Mouse (Mus musculus): ENCODE measurements around the gene Agbl4.

Gene Agbl4

DNA sequence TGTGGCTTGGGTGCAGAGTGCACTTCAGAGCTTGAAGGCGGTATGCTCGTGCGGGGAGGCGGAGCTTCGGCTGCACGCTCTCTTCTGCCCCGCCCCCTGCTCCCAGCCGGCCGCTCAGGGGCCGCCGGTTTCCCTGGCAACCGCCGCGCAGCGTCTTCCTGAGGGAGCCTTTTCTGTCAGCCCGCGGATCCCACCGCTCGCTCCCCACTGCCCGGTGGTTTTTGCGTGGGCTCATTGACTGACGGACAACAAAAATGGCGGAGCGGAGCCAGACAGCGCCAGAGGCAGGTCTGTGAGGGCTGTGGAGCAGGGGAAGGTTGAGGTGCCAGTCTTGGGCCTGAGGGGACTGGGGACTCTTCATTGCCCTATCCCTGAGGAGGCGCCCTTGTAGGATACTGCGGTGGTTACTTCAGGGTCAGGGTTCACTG lies at the start of gene Agbl4:
Gene Agbl4 (plus strand): TSS at position 44 of the 428 bp plus-strand sequence.
- DNase-seq (ENCODE audit: low spot score in 2 of 2), result peak; percentile 16 to 76

DNA sequence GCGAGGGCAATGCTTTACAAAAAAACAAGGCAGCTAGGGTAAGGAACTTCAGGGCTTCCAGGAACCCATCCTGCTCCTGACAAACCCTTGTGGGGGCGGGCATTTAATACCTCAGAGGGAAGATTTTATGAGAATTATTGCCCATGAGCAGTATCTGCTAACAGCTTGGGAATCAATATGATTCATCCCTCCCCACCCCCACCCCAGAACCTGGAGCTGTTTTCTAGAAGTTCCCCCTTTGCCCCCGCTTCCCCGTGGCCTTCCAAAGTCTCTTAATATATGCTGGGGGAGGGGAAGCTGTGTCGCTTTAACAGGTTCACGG lies 46.6 kb upstream of the Agbl4 start:
- DNase-seq (ENCODE audit: low spot score in 2 of 2), result no peak

DNA sequence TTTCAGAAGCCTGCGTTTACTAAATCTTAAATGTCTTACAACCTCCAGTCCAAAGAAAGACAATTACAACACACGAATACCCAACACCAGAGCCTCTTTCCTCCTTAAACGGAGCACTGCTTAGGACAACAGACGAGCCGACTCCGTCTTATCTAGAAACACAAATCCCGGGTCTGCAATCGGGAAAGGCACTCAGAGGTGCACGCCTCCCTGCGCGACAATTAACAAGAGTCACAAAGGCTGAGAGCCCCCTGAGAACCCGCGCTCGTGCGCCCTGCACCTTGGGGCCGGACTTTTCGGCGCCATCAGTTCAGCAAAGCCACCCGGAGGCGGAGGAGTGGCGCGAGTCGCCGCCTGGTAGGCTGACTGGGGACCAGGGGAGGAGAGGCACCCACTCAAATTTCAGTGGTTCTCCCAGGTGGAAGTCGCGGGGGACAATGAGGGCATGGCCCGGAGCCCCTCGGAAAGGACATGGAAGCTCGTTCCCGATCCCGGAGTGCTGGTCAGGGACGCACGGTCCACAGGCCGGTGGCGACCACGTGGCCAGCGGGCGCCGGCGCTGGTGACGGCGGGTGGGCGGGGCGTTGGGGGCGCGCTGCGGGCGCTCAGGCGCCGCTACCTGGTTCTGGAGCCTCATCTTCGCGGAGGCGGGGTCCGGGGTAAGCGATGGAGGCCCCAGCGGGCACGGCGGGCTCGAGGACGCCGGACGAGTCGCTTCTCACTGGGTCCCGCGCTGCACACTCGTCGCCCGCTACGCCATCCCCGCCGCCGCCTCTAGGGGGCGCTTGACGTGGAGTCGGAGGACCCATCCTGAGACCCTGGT lies 46.1 kb upstream of the Agbl4 start, which contains the start of gene Elavl4:
Gene Elavl4 (minus strand): TSS at position 732 of the 823 bp plus-strand sequence.
- peak in 1 of 2 experiments; percentile 69 for DNase-seq (ENCODE audit: low spot score in 2 of 2)

DNA sequence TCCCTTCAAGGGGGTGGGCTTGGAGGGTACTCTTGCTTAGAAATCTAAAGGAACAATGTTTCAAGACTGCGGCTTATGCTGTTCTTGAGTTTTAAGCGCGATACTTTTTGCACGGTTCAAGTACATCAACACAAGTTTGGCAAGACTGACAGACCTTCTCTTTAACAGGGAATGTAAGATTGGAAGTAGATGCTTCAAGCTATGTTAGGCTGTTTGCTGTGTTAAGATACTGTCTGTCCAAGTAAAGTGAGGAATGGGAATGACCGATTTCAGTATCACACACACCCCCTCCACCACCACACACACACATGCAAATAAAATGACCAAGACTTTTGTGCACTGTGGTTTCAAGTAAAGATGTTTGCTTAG lies 45.5 kb upstream of the Agbl4 start:
- no peak for DNase-seq (ENCODE audit: low spot score in 2 of 2)

- DNase-seq (ENCODE audit: low spot score in 2 of 2), result no peak
Observed at GRCm38 (mm10) chr4:110360568-110360967, 36.9 kb upstream of the Agbl4 start.

DNA sequence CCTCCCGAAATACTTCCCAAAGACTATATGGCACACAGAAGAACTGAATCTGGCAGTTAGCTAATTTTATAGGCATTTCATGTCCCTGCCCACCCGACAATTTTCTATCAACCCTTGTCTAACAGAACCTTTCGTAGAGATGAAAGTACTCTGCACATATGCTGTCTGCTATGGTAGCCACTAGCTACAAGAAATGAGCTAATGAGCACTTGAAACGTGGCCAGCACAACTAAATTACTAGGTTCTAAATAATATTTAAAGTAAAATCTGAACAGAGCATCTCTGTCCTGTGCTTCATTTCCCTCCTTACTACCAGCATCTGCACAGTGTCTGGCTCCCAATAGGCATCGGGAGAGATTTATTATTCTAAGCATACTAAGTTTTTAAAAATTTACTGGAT lies 1.2 kb upstream of the Agbl4 start:
- no peak for DNase-seq (ENCODE audit: low spot score in 2 of 2)

- DNase-seq (ENCODE audit: low spot score in 2 of 2), result no peak
Observed at GRCm38 (mm10) chr4:110420306-110420705, 22.8 kb downstream of the Agbl4 start.

- DNase-seq (ENCODE audit: low spot score in 2 of 2), result no peak
Observed at GRCm38 (mm10) chr4:110427653-110428052, 30.2 kb downstream of the Agbl4 start.

- DNase-seq (ENCODE audit: low spot score in 2 of 2), result peak in 1 of 2 experiments; percentile 2
Observed at GRCm38 (mm10) chr4:110494371-110494770, 96.9 kb downstream of the Agbl4 start.

GRCm38 (mm10) chr4:110529804-110530203 lies 132.3 kb downstream of the Agbl4 start:
- peak in 1 of 2 experiments; percentile 26 for DNase-seq (ENCODE audit: low spot score in 2 of 2)

DNA sequence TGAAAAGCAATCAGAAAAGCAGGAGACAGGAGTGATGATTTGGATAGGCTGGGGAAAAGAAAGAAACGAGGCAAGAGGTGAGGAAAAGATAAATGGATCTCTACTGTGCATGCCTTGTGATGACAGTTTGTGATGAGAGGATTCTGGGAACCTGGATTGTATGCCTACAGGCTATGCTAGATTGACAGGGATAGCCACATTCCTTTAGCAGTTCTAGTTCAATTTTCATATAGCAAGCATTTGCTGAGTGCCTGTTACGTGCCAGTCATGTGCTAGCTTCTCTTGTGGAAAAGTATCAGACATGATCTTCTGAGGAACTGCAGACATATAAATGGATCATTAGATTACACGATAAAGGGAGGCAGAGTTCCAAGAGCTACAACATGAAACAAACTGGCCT lies 151.8 kb downstream of the Agbl4 start:
- no peak for DNase-seq (ENCODE audit: low spot score in 2 of 2)

GRCm38 (mm10) chr4:110597726-110598283 lies 200.3 kb downstream of the Agbl4 start:
- DNase-seq (ENCODE audit: low spot score in 2 of 2), result no peak

DNA sequence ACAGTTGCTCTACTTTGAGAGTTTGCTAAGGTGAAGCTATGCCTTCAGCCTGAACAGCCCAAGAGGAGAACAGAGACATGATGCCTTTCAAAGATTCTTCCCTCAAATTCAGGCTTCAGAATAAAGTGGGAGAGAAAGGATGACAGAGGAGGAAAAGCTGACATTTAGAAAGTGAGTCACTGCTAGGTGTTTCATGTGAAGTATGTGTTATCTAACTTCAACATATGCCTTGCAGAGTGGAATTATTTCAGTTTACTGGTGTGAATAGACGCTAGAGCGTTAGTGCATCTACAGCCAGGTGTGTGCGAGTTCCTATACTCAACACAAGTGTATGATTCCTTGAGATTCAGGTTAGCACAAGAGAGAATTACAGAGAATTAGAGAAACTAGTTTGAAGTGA lies 244.0 kb downstream of the Agbl4 start:
- DNase-seq (ENCODE audit: low spot score in 2 of 2), result no peak

DNA sequence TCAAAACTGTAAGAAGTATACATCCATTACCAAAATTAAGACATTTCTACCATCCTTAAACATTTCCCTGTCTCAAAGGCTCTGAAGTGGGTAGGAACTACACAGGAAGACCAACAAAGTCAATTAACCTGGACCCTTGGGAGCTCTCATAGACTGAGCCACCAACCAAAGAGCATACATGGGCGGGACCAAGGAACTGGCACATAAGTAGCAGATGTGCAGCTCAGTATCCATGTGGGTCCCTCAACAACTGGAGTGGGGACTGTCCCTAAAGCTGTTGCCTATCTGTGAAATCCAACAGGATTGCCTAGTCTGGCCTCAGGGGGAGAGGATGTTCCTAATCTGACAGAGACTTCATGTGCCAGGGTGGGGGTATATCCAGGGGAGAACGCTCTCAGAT lies 265.5 kb downstream of the Agbl4 start:
- no peak for DNase-seq (ENCODE audit: low spot score in 2 of 2)

DNA sequence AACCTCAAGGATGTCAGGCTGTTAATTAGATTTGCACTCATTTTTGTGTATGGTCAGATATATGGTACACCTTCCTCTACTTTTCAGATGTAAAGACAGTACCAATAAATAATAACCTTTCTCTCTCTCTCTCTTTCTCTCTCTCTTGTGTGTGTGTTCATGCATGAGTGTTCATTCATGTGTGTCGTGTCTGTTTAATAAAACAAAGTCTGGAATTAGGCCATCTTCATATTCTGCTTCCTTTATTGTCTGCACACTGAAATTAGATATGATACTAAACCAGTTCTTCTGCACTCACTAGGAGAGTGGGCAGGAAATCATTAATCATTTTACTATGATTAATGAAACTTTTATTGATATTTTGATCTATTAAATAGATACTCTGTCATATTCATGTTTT lies 276.7 kb downstream of the Agbl4 start:
- DNase-seq (ENCODE audit: low spot score in 2 of 2), result no peak

GRCm38 (mm10) chr4:110735141-110735540 lies 337.7 kb downstream of the Agbl4 start:
- DNase-seq (ENCODE audit: low spot score in 2 of 2), result no peak

DNA sequence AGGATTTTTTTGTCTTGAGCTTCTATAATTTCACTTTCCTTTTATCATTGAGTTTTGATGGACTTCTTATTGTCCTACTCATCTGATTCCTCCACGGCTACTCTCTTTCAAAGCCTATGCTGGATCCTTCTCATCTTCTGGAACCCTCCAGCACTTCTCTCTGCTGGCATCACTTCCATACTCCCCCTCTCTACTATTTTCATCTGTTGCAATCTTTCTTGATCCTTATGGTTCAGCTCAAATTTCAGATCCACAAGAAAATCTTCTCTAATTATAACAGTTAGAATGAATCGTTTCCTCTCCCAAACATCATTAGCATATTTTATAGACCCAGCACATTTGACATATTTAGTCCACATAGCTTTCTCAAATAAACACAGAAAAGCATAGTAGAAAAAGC lies 360.5 kb downstream of the Agbl4 start:
- DNase-seq (ENCODE audit: low spot score in 2 of 2), result peak; percentile 27 to 37

- peak; percentile 6 to 11 for DNase-seq (ENCODE audit: low spot score in 2 of 2)
Observed at GRCm38 (mm10) chr4:110788596-110788995, 391.1 kb downstream of the Agbl4 start.

GRCm38 (mm10) chr4:110799902-110800301 lies 402.4 kb downstream of the Agbl4 start:
- peak; percentile 30 to 79 for DNase-seq (ENCODE audit: low spot score in 2 of 2)

- no peak for DNase-seq (ENCODE audit: low spot score in 2 of 2)
Observed at GRCm38 (mm10) chr4:110810947-110811346, 413.5 kb downstream of the Agbl4 start.

- no peak for DNase-seq (ENCODE audit: low spot score in 2 of 2)
Observed at GRCm38 (mm10) chr4:110832776-110833175, 435.3 kb downstream of the Agbl4 start.

DNA sequence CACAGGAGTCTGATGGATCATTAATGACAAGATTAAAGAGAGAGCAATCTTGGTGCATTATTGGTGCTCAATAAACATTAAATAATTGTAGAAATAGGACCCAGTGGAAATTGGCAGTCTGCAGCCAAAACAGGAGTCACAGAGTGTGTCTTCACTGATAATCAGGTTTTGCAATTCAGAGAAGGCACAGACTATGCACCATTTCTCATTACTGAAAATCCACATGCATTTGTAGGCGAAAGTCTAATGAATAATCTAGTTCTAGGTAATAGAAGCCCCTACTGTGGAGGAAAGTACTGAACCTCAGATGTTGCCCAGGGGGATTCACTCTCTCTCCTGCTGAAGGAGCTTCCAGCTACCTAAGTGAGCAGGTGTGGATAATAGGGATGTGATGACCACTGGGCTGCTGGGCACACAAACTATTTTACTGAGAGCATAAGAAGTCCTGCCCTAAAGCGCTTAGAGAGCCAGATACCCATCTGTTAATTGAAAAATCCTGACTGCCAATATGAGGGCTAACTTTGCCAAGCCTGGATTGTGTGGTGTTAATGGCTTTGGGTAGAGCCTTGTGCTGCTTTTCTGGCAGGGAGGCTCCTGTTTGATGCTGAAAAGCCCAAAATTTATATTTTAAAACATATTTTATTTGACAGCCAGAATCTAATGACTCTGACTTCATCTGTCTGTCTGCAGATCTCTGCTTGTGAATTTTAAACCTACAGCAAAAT lies 482.4 kb downstream of the Agbl4 start:
- DNase-seq (ENCODE audit: low spot score in 2 of 2), result no peak

DNA sequence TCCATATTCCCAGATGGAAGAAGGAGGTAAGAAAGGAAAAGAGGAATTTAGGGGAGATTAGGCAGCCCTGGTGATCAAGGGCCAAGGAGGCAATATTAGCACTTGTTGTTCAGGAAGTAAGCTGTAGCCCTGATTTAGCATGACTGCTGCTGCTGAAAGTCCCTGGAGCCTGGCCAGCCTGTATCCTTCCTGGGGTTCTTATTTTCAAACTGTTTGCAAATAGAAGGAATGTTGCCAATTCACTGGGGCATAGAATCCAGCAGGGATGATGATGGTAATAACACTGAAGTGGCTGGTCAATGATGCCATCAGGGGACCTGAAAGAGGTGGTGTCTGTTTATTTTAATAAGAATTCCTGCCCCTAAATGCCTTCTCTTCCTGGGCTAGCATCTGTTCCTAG lies 518.6 kb downstream of the Agbl4 start:
- DNase-seq (ENCODE audit: low spot score in 2 of 2), result peak in 1 of 2 experiments; percentile 43

Measured in left cerebral cortex, adult 9 months (tissue).